Mouse (Mus musculus): Measurements from ENCODE around the gene Immp2l. TPM values are rescaled to one million over a fixed set of nuclear protein-coding genes. Genes with fewer than 3 reads are reported as not detected.
A peak's percentile ranks its signal among the peaks of the same experiment; 100 is the strongest.

Gene Immp2l
- total RNA-seq, 2 experiments from 2014 or later = 6.8 to 8.6 TPM

- no peak for DNase-seq (ENCODE audit: low spot score in 2 of 2)
Measured at GRCm38 (mm10) chr12:41313391-41313790, 289.5 kb downstream of the Immp2l start.

- DNase-seq (ENCODE audit: low spot score in 2 of 2) = no peak
Measured at GRCm38 (mm10) chr12:41314811-41315461, 291.0 kb downstream of the Immp2l start.

DNA sequence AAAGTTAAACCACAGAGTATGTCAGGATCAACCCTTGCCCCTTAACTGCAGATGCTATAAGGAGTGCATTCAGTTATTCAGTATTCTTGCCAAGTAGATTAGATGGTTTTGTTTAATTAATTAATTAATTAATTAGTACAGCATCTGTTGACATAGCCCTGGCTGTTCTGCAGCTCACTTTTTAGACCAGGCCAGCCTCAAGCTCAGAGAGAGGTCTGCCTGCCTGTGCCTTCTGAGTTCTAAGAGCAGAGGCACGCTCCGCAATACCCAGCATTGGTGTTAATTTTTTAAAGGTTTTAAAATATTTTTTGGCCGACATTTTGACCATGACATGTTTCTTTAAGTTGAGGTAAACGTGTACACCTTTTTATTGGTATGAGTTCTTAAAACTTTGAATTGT is 292.0 kb downstream of the Immp2l start:
- no peak for DNase-seq (ENCODE audit: low spot score in 2 of 2)

DNA sequence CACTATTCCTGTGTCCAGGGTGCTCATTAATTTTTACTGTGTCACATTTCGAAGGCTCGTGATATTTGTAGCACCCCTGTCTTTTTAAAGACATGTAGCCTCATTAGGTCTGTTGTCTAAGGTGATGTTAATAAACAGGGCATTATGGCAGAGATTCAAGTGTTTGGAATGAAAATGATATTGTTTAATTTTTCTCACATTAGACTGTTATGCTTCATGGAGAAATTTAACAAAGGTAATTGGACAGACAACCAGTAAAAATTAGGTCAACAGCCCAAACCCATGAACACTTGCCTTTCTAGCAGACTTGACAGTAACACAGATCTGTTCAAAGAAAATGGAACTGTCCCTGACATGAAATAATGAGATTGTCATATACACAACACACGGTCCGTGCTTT is 292.5 kb downstream of the Immp2l start:
- no peak for DNase-seq (ENCODE audit: low spot score in 2 of 2)

GRCm38 (mm10) chr12:41317431-41317830 is 293.5 kb downstream of the Immp2l start:
- peak in 1 of 2 experiments; percentile 20 for DNase-seq (ENCODE audit: low spot score in 2 of 2)

- DNase-seq (ENCODE audit: low spot score in 2 of 2) = no peak
Measured at GRCm38 (mm10) chr12:41322018-41322417, 298.1 kb downstream of the Immp2l start.

DNA sequence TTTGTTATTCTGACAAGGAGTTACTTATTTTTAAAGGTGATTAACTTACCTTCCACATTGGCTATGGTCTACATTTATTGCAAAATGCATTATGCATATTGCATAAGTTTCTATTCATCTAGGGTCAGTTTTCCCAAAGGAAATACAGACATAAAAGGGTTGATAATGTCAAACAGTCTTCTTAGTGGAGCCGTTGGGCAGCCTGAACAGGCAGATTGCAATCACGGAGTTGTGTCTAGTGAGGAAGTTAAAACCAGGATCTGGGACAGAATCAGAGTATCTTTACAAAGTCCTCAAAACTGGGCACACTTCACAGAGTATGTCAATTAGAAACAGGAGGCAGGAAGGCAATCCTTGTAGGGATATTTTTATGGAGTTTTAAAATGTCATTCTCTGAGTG is 300.5 kb downstream of the Immp2l start:
- no peak for DNase-seq (ENCODE audit: low spot score in 2 of 2)

DNA sequence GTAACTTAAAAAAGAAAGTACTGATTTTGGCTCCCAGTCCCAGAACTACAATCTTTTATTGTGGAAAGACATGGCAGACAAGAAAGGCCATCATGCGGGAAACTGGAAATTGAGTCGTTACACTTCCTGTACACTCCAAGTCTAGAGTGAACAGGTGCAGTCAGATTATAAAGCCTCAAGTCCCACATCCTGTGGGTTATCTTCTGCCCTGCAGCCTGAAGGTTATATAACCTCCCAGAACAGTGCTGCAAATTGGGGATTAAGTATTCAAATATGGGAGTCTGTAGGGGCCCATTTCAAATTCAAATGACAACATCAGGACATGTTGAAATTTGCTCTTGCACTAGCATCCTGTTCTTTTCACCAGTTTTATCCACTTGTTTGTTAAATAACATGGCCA is 301.9 kb downstream of the Immp2l start:
- no peak for DNase-seq (ENCODE audit: low spot score in 2 of 2)

DNA sequence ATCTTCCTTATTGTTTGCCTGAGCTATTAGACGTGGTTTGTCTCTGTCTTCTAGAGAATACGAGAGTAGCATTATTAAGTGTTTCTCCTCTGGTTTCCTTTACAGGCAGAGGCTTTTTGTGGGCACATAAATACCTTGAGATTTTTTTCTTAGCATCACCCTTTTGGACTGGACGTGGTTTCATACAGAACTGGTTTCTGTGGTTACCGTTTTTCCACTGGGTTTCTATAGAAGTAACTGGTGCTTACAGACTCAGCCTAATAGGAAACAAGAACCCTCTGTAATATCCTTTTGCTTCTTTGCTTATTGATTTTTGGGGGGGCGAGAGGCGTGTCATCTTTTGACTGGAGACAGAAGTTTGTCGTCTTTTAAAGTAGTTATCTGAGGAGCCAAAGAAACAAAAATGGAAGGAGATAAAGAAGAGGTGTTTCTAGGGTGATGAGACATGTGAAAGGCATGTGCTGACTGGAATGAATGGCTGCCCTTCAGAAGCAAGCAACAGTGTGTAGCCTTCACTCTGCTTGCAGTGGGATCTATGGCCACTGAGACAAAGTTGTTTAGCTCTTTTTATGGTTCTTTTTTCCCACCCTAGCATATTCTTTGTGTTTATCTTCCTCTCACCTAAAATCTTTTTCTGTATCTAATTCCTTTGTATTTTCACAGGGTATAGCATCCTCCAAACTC is 307.2 kb downstream of the Immp2l start:
- no peak for DNase-seq (ENCODE audit: low spot score in 2 of 2)

DNA sequence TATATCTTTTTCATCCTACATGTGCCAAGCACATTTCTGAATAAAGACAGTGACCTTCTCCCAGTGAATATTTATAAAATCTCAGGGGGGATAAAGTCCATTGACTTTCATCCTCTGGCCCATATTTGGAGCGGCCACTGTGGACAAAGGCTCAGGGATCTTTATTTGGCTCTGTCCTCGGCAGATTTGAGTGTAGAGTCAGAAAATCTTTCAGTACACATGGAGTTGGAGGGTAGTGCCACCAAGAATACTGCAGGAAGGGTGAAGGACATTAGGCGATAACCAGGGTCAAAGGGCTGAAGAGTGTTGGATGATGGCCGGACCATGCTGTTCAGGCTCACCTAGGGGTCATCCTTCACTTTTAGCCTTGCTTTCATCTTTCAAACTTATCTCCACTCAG is 321.7 kb downstream of the Immp2l start:
- DNase-seq (ENCODE audit: low spot score in 2 of 2) = no peak

DNA sequence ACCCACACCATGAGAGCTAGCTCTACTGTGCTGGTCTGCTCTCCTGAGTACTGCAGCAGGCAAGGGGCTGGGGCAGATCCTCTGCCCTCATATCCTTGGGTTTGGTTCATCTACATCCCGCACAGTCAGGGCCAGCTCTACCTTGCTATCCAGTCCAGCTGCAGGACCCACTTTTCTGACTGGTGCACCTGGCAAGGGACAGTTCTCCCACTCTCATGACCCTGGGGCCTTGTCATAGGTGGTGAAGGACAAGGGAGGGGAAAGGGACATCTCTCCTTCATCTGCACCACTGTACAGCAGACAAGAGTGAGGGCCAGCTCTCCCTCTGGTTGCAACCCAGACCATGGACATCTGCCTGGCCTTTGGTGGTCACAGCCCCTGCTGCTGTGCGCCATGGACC is 323.6 kb downstream of the Immp2l start:
- DNase-seq (ENCODE audit: low spot score in 2 of 2) = no peak

DNA sequence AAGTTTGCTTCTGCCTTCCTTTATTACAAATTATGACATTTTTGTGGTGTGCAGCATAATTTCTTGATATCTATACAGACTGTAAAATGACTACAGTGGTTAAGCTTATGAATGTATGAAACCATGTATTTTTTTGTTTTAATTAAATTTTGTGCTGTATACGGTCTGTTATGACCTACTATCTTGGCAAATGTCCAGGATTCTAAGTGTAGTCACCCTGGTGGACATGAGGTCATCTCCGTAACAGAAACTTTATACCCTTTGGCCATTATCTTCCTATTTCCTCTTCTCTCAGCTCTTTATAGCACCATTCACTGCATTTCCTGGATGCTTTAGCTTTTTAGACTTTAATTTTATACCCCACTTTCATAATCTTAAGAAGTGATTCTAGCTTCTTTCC is 325.5 kb downstream of the Immp2l start:
- no peak for DNase-seq (ENCODE audit: low spot score in 2 of 2)

DNA sequence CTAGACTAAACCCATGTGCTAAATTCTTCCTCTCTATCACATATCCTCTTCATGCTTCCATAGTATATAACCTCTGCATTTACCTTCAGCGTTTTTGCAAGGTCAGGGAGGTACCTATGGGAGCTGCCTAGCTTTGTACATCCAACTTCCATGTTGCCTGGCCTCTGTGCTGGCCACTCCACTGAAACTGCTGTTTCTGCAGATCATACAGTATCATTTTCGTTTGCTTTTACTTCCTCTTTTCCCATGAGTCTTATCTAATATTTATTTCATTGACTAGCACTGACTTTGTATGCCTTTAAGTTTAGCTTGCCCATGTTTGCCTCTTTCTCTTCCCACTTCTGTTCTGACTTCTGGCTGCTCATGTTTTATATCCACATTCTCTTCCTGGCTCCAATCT is 325.9 kb downstream of the Immp2l start:
- no peak for DNase-seq (ENCODE audit: low spot score in 2 of 2)

DNA sequence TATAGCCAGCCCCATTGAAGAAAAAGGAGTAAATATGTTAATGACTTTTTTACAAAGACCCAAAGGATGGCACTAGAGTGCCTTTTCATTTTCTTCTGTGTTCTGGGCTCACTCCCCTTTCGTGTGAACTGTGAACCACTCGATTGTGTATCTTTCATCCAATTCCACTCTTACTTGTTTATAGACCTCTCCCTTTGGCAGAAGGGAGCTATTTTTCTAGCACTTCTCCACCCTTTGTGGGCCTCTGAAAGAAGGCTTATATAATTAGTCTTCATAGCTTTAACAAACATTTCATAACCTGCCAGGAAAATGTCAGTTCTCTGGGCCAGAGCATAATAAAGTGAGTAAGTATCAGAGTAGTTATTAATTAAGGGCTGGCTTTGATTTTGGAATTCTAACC is 327.4 kb downstream of the Immp2l start:
- DNase-seq (ENCODE audit: low spot score in 2 of 2) = peak in 1 of 2 experiments; percentile 3

- no peak for DNase-seq (ENCODE audit: low spot score in 2 of 2)
Measured at GRCm38 (mm10) chr12:41354857-41355256, 331.0 kb downstream of the Immp2l start.

GRCm38 (mm10) chr12:41356040-41356439 is 332.1 kb downstream of the Immp2l start:
- DNase-seq (ENCODE audit: low spot score in 2 of 2) = no peak

DNA sequence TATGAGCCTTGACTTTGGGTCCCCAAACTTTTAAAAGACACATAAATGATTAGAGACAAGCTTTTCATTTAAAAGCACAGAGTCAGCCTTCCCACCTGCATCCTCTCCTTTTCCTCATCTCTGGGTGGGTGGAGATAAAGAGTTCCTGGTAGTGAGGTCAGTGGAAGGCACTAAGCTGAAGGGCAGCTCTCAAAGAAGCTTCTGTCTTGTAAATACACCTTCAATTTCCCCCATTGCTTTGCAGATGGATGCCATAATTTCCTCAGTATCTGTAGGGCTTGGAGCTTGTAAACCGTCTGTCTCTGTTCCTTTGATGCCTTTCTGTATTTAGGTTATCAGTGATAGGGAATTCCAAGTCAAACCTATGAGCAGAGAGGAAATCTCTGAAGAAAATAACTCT is 362.8 kb downstream of the Immp2l start:
- no peak for DNase-seq (ENCODE audit: low spot score in 2 of 2)

- DNase-seq (ENCODE audit: low spot score in 2 of 2) = no peak
Measured at GRCm38 (mm10) chr12:41394231-41394630, 370.3 kb downstream of the Immp2l start.

- no peak for DNase-seq (ENCODE audit: low spot score in 2 of 2)
Measured at GRCm38 (mm10) chr12:41401136-41401535, 377.2 kb downstream of the Immp2l start.

DNA sequence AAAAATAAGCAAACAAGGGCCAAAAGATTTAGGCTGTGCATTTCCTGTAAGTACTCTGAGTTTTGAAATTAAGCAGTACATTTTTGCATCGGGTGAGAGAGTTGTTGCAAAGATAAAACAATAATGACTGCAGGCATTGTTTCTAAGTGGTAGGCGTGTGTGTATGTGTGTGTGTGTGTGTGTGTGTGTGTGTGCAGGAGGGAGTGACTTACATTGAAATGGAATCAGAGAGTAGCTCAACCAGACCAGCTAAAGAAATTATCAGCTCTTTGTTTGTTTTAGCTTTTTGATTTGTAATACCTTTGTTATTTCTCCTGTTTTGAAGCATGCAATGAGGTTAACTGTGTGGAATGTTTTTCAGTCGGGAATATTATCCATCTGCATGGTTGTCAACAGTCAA is 378.0 kb downstream of the Immp2l start:
- DNase-seq (ENCODE audit: low spot score in 2 of 2) = no peak

- no peak for DNase-seq (ENCODE audit: low spot score in 2 of 2)
Measured at GRCm38 (mm10) chr12:41409431-41409830, 385.5 kb downstream of the Immp2l start.

DNA sequence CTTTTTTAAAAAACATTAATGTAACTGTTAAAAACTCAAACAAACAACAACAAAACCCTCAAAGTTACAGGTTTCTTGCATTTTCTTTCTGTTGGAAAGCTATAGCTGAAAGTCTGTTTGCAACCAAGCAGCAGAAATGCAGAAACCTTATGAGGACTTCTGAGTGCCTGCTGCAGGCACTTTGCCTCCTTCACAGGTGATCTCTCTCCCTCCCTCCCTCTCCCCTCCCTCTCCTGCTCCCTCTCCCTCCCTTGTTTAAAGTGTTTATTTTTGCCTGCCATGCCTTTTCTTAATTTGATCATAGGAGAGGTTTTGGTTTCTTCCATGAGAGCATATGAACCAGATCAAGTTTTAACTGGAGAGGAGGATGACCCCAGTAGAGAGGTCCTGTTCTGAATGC is 392.7 kb downstream of the Immp2l start:
- DNase-seq (ENCODE audit: low spot score in 2 of 2) = no peak

DNA sequence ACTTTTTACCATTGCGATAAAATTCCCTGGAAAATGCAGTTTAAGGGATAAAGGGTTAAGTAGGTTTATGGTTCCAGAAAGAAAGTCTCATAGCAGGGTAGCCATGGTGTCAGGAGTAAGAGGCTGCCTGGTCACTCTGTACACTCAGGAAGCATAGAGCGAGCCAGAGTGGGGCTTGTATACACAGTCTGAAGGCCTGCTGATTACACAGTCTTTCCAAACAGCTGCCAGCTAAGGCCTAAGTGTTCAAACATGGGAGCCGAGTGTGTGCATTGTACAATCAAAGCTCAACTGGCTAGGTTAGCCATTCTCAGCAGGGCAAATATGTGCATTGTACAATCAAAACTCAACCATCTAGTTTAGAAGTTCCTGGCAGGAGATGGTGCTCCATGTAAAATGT is 393.2 kb downstream of the Immp2l start:
- no peak for DNase-seq (ENCODE audit: low spot score in 2 of 2)

Data from layer of hippocampus, adult 18-20 months (tissue).